Mouse (Mus musculus) heart, postnatal 14 days (tissue): ENCODE measurements at regions not wholly inside any gene's neighbourhood (a gene's known extent, or its start where the extent isn't known, plus 50 kb on each side); places are given as distances from the start of the nearest gene placed in this dataset.
A peak's percentile ranks its signal among the peaks of the same experiment; 100 is the strongest.

Source experiments
- DNase-seq, 2 experiments: peaks; one replicate each; pipeline ENCODE4 v3.0.0; 2021 to 2022
- intact Hi-C: fragments of 180-260 bp; cut with DNase I; formaldehyde crosslinking; loops from one replicate; pipeline ENCODE4 v1.15.1; 2025

- no peak for DNase-seq
- intact Hi-C loops = no loop called here
Observed at GRCm38 (mm10) chr16:87783561-87784304, 85.0 kb downstream of the Bach1 start.

- DNase-seq = peak in 1 of 2 experiments; percentile 7
- intact Hi-C loops = no loop called here
Observed at GRCm38 (mm10) chr16:87784405-87784994, 85.8 kb downstream of the Bach1 start.

GRCm38 (mm10) chr16:87789539-87789938, 90.8 kb downstream of the Bach1 start:
- no peak for DNase-seq
- intact Hi-C loops = no loop called here

- intact Hi-C loops = no loop called here
- no peak for DNase-seq
Observed at GRCm38 (mm10) chr16:87789957-87790356, 91.2 kb downstream of the Bach1 start.

GRCm38 (mm10) chr16:87796514-87797248, 97.9 kb downstream of the Bach1 start:
- peak; percentile 29 to 43 for DNase-seq
- intact Hi-C loops = no loop called here

DNA sequence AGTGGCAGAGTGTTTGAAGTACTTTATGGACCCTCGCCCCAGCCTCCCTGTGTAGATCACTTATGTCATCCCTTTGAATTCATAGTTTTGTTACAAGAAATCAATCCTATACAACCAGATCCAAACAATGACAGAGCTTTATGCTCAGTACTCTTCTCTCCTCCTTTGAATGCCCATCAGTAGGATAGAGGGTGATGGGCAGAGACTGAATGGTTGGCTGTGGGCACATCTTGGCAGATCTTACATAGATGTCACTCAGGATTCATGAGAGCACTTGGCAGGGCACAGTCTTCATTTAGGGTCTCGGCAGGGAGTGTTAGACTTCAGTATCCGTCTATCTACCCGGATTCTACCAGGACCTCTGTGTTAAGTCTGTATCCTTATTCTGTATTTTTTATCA, 103.6 kb downstream of the Bach1 start:
- no peak for DNase-seq
- intact Hi-C loops = no loop called here

GRCm38 (mm10) chr16:87817590-87817989, 118.8 kb downstream of the Bach1 start:
- intact Hi-C loops = no loop called here
- no peak for DNase-seq

- intact Hi-C loops = no loop called here
- DNase-seq = no peak
Observed at GRCm38 (mm10) chr16:87834296-87834695, 135.6 kb downstream of the Bach1 start.

DNA sequence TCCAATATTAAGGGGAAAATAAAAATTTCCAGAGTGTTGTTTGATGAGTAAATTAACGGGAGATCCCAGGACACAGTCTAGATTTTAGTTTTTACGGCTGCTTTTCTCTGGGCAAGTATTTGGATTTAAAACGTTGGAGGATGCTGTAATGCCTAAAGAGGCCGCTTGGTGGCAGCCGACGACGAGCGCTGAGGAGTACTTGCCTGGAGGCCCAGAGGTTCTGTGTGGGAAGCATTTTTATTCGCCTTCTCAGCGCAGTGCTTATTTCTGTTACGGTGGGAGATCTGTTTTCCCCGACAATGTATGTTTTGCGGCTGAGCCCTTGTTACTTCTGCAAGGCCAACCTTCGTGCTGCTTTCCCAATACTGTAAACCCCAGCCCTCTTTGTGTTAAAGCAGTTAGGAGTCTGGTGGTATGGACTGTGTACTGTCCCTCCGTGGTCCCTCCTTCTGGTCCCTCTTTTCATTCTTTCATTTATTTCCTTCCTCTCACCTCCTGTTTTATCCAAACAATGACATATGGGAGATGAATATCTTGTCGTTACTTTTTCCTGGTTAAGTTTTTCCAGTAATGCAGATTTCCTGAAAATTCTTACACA, 142.3 kb downstream of the Bach1 start:
- intact Hi-C loops = loop anchor here (1.0 to 10.0 kb wide), 2 partner anchors 363 to 1924 kb away; no protein-coding TSS in a partner anchor
- DNase-seq = peak; percentile 62 to 76
